Mouse (Mus musculus): Measurements from ENCODE around the gene Tgfa. TPM values are rescaled to one million over a fixed set of nuclear protein-coding genes. Genes with fewer than 3 reads are reported as not detected.

Tgfa gene
- 6.5 and 8.9 TPM in 2 replicates for polyA plus RNA-seq (2015; fragmentation: Nextera tagmentation; extraction: Ambion mirVana)

DNA sequence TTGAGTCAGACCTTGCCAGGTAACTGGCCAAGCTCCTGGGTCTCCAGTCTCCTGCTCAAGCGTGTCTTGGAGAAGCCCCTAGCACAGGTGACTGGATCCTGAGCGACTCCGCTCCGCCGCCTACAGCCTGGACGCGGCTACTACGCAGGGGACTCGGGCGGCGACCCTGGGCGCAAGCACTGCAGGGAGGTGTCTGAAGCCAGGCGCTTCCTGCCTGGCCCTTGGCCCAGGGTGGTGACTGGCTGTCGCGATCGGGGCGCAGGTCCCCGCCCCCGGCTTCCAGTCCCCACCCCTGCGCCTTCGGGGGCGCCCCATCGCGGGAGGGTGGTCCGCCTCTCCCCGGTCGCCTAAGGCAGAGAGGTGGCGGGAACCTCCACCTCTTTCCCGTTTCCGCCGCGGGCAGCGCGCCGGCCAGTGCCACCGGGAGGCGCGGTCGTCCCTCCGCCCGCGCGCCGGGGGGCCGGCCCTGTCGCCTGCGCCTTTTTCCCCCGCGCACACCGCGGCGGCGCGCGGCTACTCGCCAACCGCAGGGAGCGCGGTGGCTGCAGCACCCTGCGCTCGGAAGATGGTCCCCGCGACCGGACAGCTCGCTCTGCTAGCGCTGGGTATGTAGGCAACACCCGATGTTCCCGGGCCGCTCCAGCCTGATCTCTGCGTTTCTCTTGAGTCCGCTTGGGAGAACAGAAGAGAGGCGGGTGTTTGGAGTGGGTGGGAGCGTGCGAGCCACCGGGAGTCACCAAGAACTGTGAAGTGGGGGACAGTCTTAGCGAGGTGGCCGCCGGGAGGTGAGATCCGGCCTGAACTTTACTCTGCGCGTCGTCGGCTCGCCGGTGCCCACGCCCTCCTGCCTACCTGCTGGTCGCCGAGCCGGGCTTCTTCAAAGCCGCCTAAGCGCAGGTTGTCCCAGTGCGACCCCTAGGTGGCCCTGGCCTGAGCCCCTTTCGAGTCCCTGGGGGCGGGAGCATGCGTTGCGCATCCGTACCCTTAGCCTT, at the start of gene Tgfa:
Gene Tgfa (plus strand): TSS at position 283 of the 992 bp plus-strand sequence.
- Histone ChIP-seq H3K9me3 (replicated peaks) (no peaks in the 10 kb centered on the region), H3K36me3 (no peaks in the 10 kb centered on the region), H3K27ac (replicated peaks) (no peak within 1 kb of the TSS), H3K4me3 (replicated peaks) (peak within 1 kb of the TSS; percentile 63), H3K4me1 (peaks cover 31% of the 10 kb centered on the region), H3K9ac (peak within 1 kb of the TSS; percentile 40; the same call in 1 of the 2 replicates), H3K27me3 (peaks cover 29% of the 10 kb centered on the region), H3K4me2 (replicated peaks) (peak within 1 kb of the TSS; percentile 96)
- under 1% methylated on average over 93 of the region's 97 CpGs for WGBS
- ATAC-seq (ENCODE audit: insufficient number of reproducible peaks, low FRiP score, low TSS enrichment, low read depth): peak; percentile 74

DNA sequence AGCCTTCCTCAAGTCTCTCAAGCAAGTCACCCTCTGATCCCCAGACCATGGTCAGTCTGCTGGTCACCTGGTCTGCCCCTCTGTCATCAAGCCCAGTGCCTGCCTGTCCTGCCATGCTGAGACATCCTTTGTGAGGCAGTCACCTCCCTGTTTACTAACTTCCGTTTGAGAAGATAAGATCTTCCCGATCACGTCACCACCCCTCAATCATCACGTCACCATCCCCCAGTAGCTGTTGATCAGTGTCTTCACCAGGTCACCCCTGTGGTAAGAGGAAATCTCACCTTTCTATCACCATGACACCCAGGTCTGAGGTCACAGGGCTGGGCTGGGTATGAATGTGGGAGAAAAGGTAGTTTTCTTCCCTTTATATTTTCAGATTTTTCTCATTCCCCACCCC, 46.5 kb upstream of the Tgfa start:
- ATAC-seq (ENCODE audit: insufficient number of reproducible peaks, low FRiP score, low TSS enrichment, low read depth): no peak
- no peaks in the 10 kb centered on the region for H3K9me3 ChIP-seq (replicated peaks)
- WGBS: 45% methylated on average over 4 of the region's 4 CpGs

DNA sequence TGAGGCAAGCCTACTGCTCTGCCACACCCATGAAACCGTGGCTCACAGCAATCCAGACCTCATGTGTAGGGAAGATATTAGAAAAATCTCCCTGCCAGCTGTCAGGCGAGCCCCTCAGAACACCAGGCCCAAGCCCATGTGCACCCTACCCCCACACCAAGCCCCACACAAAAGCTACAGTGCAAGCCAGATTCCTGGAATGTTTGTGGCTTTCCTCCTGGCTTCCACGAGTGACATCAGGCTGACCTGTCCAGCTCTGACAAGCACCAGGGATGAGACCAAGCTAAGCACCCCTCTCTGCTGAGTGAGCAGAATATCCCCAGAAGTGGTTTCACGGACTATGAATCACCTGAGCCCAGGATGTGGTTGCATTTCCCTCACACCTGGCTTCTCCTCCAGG, 46.0 kb upstream of the Tgfa start:
- H3K9ac ChIP-seq: no peak overlapping the region
- H3K4me3 ChIP-seq (replicated peaks): no peak overlapping the region
- no peaks in the 10 kb centered on the region for H3K27me3 ChIP-seq
- no peaks in the 10 kb centered on the region for H3K36me3 ChIP-seq
- H3K4me1 ChIP-seq: 0 out of 2 replicates have a peak, but pooled peaks cover 2% of the 10 kb centered on the region
- no peak overlapping the region for H3K27ac ChIP-seq (replicated peaks)
- H3K9me3 ChIP-seq (replicated peaks): no peaks in the 10 kb centered on the region
- ATAC-seq (ENCODE audit: insufficient number of reproducible peaks, low FRiP score, low TSS enrichment, low read depth): no peak
- 22% methylated on average over 4 of the region's 4 CpGs for WGBS
- H3K4me2 ChIP-seq (replicated peaks): no peak overlapping the region

More for the DNA sequence above, 46.5 kb upstream of the Tgfa start:
- 0 out of 2 replicates have a peak, but pooled peaks cover 2% of the 10 kb centered on the region for H3K4me1 ChIP-seq
- no peak overlapping the region for H3K4me3 ChIP-seq (replicated peaks)
- no peak overlapping the region for H3K4me2 ChIP-seq (replicated peaks)
- H3K36me3 ChIP-seq: no peaks in the 10 kb centered on the region
- no peak overlapping the region for H3K9ac ChIP-seq
- no peaks in the 10 kb centered on the region for H3K27me3 ChIP-seq
- no peak overlapping the region for H3K27ac ChIP-seq (replicated peaks)

DNA sequence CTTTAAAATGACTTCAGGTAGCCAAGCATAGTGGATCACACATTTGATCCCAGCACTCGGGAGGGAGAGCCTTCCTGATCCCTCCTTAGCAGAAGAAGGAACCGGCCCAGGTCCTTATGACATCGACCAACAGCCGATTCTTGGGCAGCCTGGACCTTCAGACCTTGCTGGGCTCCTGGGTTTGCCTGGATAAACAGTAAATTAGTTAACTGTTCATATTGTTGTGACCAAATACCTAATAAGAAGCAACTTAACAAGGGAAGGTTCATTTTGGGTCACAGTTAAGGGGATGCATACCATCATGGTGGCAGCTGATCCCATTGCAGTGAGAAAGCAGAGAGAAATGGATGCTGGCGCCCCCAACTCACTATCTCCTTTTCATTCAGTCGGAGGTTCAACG, 42.3 kb upstream of the Tgfa start:
- ATAC-seq (ENCODE audit: insufficient number of reproducible peaks, low FRiP score, low TSS enrichment, low read depth): no peak
- Histone ChIP-seq H3K4me1 (peaks cover 12% of the 10 kb centered on the region), H3K9ac (no peak overlapping the region), H3K9me3 (replicated peaks) (no peaks in the 10 kb centered on the region), H3K27ac (replicated peaks) (no peak overlapping the region), H3K27me3 (0 out of 2 replicates have a peak, but pooled peaks cover 3% of the 10 kb centered on the region), H3K4me2 (replicated peaks) (no peak overlapping the region), H3K36me3 (no peaks in the 10 kb centered on the region), H3K4me3 (replicated peaks) (no peak overlapping the region)
- WGBS: 94% methylated on average over 7 of the region's 7 CpGs

DNA sequence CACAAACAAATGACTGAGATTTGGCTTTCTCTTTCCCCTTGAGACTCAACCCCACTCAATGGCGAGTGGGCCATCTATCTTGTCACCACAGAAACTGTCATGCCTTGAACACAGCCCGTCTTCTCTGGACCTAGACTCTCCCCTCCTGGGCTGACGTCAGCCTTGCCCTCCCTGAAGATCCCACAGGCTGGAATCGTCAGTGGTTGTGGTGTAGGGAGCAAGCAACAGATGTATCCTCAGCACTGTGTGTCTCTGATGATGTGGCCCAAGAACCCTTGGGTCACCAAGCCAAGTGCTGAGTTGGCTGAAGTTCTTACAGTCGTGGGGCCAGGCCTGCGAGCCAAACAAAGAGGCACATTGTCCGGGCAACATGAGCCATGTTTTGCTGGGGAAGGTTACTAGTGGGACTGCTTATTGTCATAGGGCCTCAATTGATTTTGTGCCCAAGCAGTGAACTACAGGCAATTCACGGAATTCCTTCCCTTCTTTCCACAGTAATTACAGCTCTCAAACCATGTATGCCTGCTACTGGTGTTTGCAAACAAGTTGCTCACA, 41.5 kb upstream of the Tgfa start:
- H3K27ac ChIP-seq (replicated peaks): no peak overlapping the region
- H3K9ac ChIP-seq: no peak overlapping the region
- no peaks in the 10 kb centered on the region for H3K9me3 ChIP-seq (replicated peaks)
- H3K4me1 ChIP-seq: peaks cover 14% of the 10 kb centered on the region
- WGBS: 62% methylated on average over 8 of the region's 8 CpGs
- no peak overlapping the region for H3K4me3 ChIP-seq (replicated peaks)
- H3K27me3 ChIP-seq: 0 out of 2 replicates have a peak, but pooled peaks cover 3% of the 10 kb centered on the region
- H3K36me3 ChIP-seq: no peaks in the 10 kb centered on the region
- H3K4me2 ChIP-seq (replicated peaks): no peak overlapping the region
- ATAC-seq (ENCODE audit: insufficient number of reproducible peaks, low FRiP score, low TSS enrichment, low read depth): no peak

DNA sequence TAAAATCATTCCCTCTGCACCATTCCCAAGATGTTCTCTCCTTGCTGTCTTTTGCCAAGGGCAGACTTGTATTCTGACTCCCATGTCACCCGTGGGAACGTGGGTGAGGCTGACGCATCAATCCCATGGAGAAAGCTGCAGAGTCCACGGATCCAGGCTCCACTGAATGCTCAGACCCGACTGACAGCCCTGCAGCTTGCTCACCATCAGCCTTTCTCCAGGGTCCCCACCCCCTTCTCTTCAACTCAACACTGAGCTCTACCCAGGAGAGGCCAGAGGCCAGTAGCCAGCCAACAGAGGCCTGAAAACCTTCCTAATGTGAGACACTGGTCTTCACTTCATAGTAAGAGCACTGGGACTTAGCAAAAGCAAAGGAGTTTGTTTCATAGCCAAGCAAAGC, 41.0 kb upstream of the Tgfa start:
- Histone ChIP-seq H3K4me2 (replicated peaks) (no peak overlapping the region), H3K4me1 (peaks cover 12% of the 10 kb centered on the region), H3K9ac (no peak overlapping the region), H3K4me3 (replicated peaks) (no peak overlapping the region), H3K27ac (replicated peaks) (no peak overlapping the region), H3K36me3 (no peaks in the 10 kb centered on the region), H3K27me3 (0 out of 2 replicates have a peak, but pooled peaks cover 3% of the 10 kb centered on the region), H3K9me3 (replicated peaks) (no peaks in the 10 kb centered on the region)
- 70% methylated on average over 5 of the region's 5 CpGs for WGBS
- no peak for ATAC-seq (ENCODE audit: insufficient number of reproducible peaks, low FRiP score, low TSS enrichment, low read depth)

DNA sequence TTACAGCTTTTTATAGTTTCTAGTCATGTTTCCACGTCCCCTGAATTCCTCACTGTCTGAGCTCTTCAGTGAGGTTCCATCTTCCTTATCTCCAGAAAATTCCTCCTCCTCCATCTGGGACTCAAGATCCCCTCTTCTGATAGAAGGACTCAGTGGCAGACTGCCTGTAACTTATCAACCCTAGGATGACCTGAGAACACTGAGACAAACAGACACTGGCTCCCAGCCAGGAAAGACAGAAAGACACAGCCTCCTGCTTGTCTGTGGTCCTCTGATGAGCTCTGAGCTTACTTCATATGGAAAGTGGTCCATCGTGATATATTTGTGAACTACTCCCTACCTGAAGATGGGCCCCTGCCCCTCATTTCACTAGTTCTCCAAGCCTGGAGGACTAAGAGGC, 40.5 kb upstream of the Tgfa start:
- Histone ChIP-seq H3K4me3 (replicated peaks) (no peak overlapping the region), H3K4me2 (replicated peaks) (no peak overlapping the region), H3K27ac (replicated peaks) (no peak overlapping the region), H3K9ac (no peak overlapping the region), H3K27me3 (0 out of 2 replicates have a peak, but pooled peaks cover 3% of the 10 kb centered on the region), H3K4me1 (peaks cover 12% of the 10 kb centered on the region), H3K36me3 (no peaks in the 10 kb centered on the region), H3K9me3 (replicated peaks) (no peaks in the 10 kb centered on the region)
- WGBS: 56% methylated on average over 2 of the region's 2 CpGs
- no peak; the same call in 1 of the 2 replicates for ATAC-seq (ENCODE audit: insufficient number of reproducible peaks, low FRiP score, low TSS enrichment, low read depth)

DNA sequence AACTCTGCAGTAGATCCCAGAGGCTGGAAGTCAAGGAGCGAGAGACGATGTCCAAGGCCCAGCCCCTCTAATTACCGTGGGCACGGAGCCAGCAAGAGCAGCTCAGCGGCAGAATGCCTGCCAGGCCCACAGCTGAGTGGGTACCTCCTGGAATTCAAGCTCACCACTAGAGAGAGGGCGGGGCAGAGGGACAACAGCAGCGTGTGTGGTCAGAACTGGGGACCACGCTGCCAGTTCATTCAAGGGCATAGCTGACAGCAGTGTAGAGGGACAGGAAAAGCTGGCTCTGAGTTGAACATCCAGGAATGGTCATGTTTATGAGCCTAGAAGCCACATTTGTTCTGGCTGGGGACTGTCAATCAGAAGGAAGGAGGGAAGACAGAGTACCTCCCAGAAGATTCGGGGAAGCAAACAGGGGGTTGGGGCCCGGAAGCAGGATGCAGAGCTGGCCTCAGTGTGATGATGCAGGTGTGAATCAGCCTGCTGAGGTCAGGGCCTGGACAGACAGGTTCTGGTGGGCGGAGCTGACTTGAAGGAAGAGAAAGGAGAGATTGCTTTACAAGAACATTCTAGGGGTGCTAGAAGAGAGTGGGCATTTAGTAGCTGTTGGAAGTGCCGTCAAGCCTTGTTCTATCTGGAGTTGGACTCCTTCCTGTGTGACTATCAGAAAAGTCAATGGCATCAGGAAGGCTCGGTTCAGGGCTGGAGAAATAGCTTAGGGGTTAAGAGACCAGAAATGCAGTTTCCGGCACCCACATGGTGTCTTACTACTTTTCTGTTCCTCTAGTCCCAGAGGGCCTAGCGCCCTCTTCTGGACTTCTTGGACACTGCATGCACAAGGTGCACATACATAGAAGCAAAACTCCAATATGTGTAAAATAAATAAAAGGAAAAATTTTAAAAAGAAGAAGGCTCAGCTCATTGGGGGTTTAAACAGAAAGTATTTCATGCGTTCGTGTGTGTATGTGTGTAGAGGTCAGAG, 37.5 kb upstream of the Tgfa start:
- 52% methylated on average over 17 of the region's 17 CpGs for WGBS
- peak overlapping the region; percentile 25 for H3K4me2 ChIP-seq (replicated peaks)
- peak; percentile 83 for ATAC-seq (ENCODE audit: insufficient number of reproducible peaks, low FRiP score, low TSS enrichment, low read depth)
- peak overlapping the region; percentile 23 for H3K27ac ChIP-seq (replicated peaks)
- H3K4me3 ChIP-seq (replicated peaks): no peak overlapping the region
- no peak overlapping the region for H3K9ac ChIP-seq
- H3K36me3 ChIP-seq: no peaks in the 10 kb centered on the region
- H3K27me3 ChIP-seq: 0 out of 2 replicates have a peak, but pooled peaks cover 3% of the 10 kb centered on the region
- peaks cover 12% of the 10 kb centered on the region for H3K4me1 ChIP-seq
- H3K9me3 ChIP-seq (replicated peaks): no peaks in the 10 kb centered on the region

DNA sequence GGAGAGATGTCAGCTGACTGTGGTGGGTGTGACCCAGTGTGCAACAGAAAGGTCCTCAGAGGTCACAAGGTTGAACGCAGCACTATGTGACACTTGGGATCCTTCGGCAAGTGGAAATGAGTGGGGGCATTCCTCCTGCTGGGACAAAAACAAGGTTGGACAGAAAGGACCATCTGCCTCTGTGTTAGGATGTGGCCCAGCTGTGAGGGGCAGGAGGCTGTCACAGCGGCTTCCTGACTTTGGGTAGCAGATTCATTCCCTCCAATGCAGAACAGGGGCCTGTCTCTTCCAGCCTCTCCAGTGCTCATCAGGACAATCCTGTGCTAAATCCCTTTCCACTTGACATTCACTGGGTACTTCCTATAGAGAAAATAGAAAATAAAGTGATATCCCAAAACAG, 34.1 kb upstream of the Tgfa start:
- H3K4me3 ChIP-seq (replicated peaks): no peak overlapping the region
- no peaks in the 10 kb centered on the region for H3K27me3 ChIP-seq
- H3K36me3 ChIP-seq: no peaks in the 10 kb centered on the region
- no peak overlapping the region for H3K27ac ChIP-seq (replicated peaks)
- WGBS: 60% methylated on average over 3 of the region's 3 CpGs
- no peak overlapping the region for H3K4me2 ChIP-seq (replicated peaks)
- no peaks in the 10 kb centered on the region for H3K9me3 ChIP-seq (replicated peaks)
- ATAC-seq (ENCODE audit: insufficient number of reproducible peaks, low FRiP score, low TSS enrichment, low read depth): no peak
- H3K4me1 ChIP-seq: peaks cover 12% of the 10 kb centered on the region
- no peak overlapping the region for H3K9ac ChIP-seq

DNA sequence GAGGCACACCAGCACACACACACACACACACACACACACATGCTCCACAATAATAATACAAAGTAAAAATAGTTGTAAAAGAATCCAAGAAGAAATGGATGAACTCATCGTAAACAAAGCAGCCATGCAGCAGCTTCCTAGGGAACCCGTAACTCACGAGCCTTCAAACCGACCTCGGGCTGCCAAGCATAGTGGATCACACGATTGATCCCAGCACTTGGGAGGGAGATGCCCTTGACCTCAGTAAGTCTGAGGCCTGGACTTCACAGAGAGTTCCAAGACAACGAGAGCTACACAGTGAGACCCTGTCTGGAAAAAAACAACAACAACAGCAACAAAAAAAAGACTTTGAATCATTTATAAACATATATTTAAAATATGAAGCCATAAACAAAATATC, 33.4 kb upstream of the Tgfa start:
- no peak for ATAC-seq (ENCODE audit: insufficient number of reproducible peaks, low FRiP score, low TSS enrichment, low read depth)
- H3K9me3 ChIP-seq (replicated peaks): no peaks in the 10 kb centered on the region
- H3K36me3 ChIP-seq: no peaks in the 10 kb centered on the region
- peaks cover 12% of the 10 kb centered on the region for H3K4me1 ChIP-seq
- H3K9ac ChIP-seq: no peak overlapping the region
- no peak overlapping the region for H3K4me3 ChIP-seq (replicated peaks)
- 58% methylated on average over 7 of the region's 7 CpGs for WGBS
- H3K27ac ChIP-seq (replicated peaks): no peak overlapping the region
- no peak overlapping the region for H3K4me2 ChIP-seq (replicated peaks)
- H3K27me3 ChIP-seq: no peaks in the 10 kb centered on the region
